Comparison of ENCODE assay signal across 8 mouse cellular contexts in genomic region chr9:23254237-23255214, GRCm38 (mm10). TPM values are rescaled to one million over a fixed set of nuclear protein-coding genes. Genes with fewer than 3 reads are reported as not detected.
DNase-seq lines count a peak whose midpoint lies in the region; ATAC-seq and TF ChIP-seq lines count a peak whose summit lies in the region.

No protein-coding gene starts in this region.

- no peak overlapping the region for H3K27ac ChIP-seq in testis, adult 2 months (ENCODE audit: control insufficient read depth, insufficient read depth, low read depth, low read length)
- H3K27ac ChIP-seq in limb, embryonic 12.5 days = no peak overlapping the region

- H3K4me3 ChIP-seq in testis, adult 2 months (ENCODE audit: control insufficient read depth, low read depth, low read length) = peak overlapping the region; percentile 15; the same call in 1 of the 2 replicates
- peak overlapping the region; percentile 10; the same call in 1 of the 2 replicates for H3K4me3 ChIP-seq in limb, embryonic 12.5 days (replicated peaks)

- peak overlapping the region; percentile 45 for H3K4me2 ChIP-seq in limb, embryonic 12.5 days

- H3K36me3 ChIP-seq in testis, adult 2 months (ENCODE audit: control insufficient read depth, insufficient read depth, low read length) = no peaks in the 10 kb centered on the region
- 0 out of 2 replicates have a peak, but pooled peaks cover 3% of the 10 kb centered on the region for H3K36me3 ChIP-seq in limb, embryonic 12.5 days

- DNase-seq in cerebellum, postnatal 25 days = peak; percentile 18 to 30
- no peak for DNase-seq in cerebellum, adult 8-10 months
- DNase-seq in testis, postnatal 14 days (ENCODE audit: low spot score) = no peak
- no peak for DNase-seq in adrenal gland, postnatal 10 days
- DNase-seq in adrenal gland, adult (ENCODE audit: inconsistent age in 2 of 2, low spot score in 1 of 2) = no peak
- no peak for DNase-seq in c-Kit-positive CD71-positive TER-119-positive erythroid progenitor cells, embryonic 14.5 days (ENCODE audit: low spot score)

- peaks cover 8% of the 10 kb centered on the region for H3K4me1 ChIP-seq in testis, adult 2 months (ENCODE audit: control insufficient read depth, insufficient read depth, low read length)
- H3K4me1 ChIP-seq in limb, embryonic 12.5 days (replicated peaks) = peaks cover 34% of the 10 kb centered on the region

- no peak overlapping the region for H3K9ac ChIP-seq in limb, embryonic 12.5 days (replicated peaks)

- TF ChIP-seq POLR2A in testis, adult 2 months (IDR thresholded peaks at IDR 0.05; ENCODE audit: control insufficient read depth, low read depth, low read length) = no peak

- TF ChIP-seq CTCF in testis, adult 2 months (IDR thresholded peaks at IDR 0.05; ENCODE audit: control insufficient read depth, insufficient read depth, insufficient replicate concordance, low read depth, low read length) = no peak

- WGBS in limb, embryonic 12.5 days = 54% methylated on average over 37 of the region's 37 CpGs

- no peak for ATAC-seq in limb, embryonic 12.5 days (ENCODE audit: insufficient number of reproducible peaks, insufficient read depth, low FRiP score, low TSS enrichment, low read depth)

- H3K27me3 ChIP-seq in testis, adult 2 months (ENCODE audit: control insufficient read depth, insufficient read depth, low read length) = no peaks in the 10 kb centered on the region
- peaks cover 26% of the 10 kb centered on the region for H3K27me3 ChIP-seq in limb, embryonic 12.5 days

- 0 out of 2 replicates have a peak, but pooled peaks cover 3% of the 10 kb centered on the region for H3K9me3 ChIP-seq in limb, embryonic 12.5 days

RNA-seq across cellular contexts. Expression of gene Bmper, which starts 31.6 kb away (rescaled TPM):
- 0.30 and 0.38 TPM in 2 replicates for polyA plus RNA-seq in testis, adult 2 months (2012; rRNA removed)
- polyA plus RNA-seq in limb, embryonic 12.5 days (2016; fragmentation: Nextera tagmentation; extraction: Ambion mirVana) = 13.2 and 15.7 TPM in 2 replicates
- 1 to 10 TPM; 6.7 to 7.3 TPM for total RNA-seq in adrenal gland, postnatal 10 days (2021)

Comparison
In these comparisons a context has a peak if more than half of its experiments do, and no peak if none do; other contexts are left out.
1. DNase-seq: peak in cerebellum, postnatal 25 days (2 of 2); none in cerebellum, adult 8-10 months (single experiment), testis, postnatal 14 days (single experiment), adrenal gland, postnatal 10 days (single experiment), adrenal gland, adult (0 of 2) and c-Kit-positive CD71-positive TER-119-positive erythroid progenitor cells, embryonic 14.5 days (single experiment).
2. RNA of gene Bmper, which starts 31.6 kb away (polyA plus RNA-seq): 13.2 to 15.7 TPM in limb, embryonic 12.5 days; 0.30 to 0.38 TPM in testis, adult 2 months; every median in the first group is over 10 times any median in the second.